Mouse (Mus musculus): ENCODE results near the gene Gal.

Gal gene

DNA sequence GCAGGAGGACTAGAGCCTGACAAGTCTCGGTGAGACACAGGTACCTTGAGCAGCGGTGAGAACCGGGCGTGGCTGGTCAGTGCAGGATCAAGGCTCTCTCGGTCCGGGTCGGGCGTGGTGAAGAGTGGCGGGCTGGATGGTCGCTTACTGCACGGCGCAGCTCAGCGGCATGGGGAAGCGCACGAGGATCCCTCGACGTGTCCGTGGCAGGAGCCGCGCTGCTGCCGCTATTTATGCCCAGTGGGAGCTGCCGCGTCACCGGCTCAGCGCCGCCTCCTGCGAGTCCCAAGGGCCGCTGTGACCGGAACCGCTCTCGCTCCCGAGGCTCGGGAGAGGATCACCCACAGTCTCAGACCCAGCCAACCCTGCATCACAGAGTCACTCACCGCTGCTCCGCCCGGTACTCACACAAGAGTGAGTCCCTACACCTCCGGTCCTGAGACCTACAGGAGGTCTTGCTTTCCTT, at the start of gene Gal:
Gene Gal, minus strand, starts transcription at position 277 of the 466 bp plus-strand sequence.
- DNase-seq (ENCODE audit: low spot score) = peak; percentile 66

DNA sequence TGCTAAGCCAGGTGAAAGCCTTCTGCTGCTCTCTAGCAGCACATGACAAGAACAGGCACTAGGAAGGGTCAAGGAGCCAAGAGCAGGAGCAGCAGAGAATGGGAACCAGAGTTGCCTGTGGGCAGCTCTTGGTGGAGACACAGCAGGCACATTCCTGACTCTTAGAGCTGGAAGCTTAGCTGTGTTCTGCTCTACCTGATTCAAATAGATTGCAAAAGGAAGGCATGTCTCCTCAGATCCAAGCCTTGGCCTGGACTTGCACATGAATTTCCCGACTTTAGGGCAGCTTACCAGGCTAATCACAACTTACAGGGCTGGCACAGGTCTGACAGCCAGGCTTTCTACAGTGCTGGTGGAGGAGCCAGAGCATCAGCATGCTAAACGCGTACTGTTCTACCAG, 45.6 kb upstream of the Gal start:
- no peak for DNase-seq (ENCODE audit: low spot score)

DNA sequence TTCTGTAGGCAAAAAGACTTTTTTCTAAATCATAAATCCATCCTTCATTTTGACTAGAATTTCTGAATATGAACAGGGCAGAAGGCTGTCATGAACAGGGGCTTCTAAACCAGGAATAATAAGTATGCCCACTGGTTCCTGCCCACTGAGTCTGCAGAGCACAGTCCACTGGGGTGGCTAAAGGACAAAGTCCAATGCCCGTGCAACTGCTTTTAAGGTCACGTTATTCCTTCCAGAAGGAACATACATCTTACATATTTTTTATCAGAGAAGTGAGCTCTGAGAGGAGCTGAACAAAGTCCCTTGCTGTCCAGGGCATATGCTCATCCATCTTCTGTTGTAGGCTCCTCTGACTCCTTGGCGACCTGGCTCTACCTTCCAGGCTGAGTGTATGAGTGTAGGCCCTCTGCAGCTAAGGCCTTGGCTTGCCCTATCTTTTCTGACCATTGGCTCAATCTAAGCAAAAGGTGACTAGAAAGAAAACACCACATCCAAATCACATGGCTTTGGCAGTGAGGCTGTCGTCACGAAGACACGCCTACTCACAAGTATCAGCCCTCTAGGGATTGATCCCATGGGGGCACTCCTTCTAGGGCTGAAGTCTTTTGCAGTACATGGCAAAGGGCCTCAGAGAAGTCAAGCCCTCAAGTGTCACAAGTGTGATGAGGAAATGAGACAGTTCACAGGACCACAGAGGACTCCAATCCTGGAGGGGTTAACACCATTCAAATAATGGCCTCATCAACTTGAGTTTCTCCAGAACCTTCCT, 44.2 kb upstream of the Gal start:
- no peak for DNase-seq (ENCODE audit: low spot score)

DNA sequence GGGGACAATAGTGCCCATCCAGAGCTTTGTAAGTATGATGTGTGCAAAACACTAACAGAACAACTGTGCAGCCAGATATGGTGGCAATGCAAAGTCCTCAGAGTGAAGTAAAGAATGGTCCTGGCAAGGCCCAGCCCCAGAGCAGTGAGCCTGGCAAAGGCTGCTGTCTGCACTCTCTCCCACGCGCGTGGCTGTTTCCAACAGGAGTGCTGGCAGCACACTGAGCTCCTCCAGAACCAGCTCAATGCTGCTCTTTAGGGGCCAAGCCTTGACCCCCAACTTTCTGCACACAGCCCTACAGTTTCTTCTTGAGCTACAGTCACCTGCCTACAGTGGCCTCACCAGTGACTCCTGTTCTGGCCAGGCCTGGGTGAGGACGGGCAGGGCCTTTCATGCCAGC, 43.4 kb upstream of the Gal start:
- no peak for DNase-seq (ENCODE audit: low spot score)

DNA sequence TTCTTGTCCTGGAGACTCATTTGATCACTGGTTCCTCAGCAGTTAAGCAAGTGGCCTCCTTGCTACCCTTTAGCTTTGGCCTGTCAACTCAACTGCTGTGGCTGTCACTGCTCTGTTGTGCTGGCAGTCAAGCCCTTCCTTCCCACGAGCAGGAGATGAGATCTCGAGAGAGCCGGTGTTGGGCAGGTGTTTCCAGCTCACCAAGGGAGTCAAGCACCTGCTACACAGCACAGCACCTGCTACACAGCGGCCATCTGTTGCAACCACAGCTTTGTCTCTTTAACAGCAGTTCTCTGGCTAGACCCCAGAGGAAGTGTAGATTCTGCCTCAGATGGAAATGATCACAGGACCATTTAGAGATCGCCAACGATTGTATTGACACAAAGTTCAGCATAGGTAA, 37.3 kb upstream of the Gal start:
- DNase-seq (ENCODE audit: low spot score) = peak; percentile 41

DNA sequence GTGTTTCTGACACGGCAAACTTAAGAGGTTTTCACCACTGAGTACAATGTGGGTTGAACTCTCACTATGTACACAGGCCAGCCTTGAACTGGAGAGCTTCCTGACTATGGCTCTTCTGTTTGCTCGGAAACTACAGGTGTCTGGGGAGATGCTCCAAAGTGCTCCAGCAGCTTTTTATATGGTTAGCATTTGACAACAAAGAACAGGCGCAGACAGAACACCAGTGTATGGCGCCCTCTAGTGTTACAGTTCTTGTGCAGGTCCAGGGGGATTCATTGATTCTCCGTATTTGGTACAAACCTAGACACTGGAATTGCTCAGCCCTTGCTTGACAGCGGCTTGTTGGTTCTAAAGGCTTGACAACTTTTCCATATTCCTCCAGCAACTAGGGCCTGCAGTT, 36.8 kb upstream of the Gal start:
- DNase-seq (ENCODE audit: low spot score) = peak; percentile 95

DNA sequence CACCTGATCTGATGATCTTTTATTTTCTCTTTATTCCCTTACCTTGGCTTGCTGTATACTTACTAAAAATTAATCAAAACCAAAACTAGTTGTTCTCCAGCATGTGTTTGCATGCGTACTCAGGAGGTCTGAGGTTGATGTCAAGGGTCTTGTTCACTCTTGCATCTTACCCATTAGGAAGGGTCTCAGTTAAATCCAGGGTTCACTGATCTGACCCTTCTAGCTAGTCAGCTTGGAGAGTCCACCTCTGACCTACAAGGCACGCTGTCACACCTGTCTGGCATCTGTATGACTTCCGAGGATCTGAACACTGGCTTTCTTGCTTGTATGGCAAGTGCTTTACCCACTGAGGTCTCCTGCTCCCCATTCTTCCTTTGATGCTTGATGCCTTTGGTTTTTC, 36.4 kb upstream of the Gal start:
- no peak for DNase-seq (ENCODE audit: low spot score)

DNA sequence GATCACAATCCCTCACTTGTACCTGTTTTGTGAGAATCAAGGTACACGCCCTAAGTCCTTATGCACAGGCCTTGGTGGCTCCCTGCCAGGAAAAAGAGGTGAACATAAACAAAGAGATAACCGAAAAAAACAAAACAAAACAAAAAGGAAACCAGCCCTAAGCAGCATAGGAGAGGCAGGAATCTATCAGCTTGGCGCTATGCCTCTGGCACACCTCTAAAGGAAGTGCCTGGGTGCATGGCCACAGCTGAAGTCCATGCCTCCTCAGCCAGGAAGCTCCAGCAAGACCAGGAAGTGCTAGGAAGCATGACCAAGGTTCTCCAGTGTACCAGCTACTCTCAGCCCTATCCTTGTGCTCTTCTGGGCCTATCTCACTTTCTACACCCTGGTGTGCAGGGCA, 34.9 kb upstream of the Gal start:
- DNase-seq (ENCODE audit: low spot score) = no peak

DNA sequence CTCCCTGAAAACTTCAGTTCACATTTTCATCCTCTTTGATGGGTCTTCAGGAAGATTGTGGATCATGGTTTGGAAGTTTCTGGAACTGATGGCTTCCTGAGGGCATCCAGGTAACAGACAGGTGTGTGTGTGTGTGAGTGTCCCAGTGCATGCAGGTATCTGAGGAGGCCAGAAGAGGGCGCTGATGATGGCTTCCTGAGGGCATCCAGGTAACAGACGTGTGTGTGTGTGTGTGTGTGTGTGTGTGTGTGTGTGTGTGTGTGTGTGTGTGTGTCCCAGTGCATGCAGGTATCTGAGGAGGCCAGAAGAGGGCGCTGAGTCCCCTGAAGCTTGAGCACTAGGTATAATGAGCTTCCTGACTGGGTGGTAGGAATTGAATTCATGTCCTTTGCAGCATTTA, 33.0 kb upstream of the Gal start:
- no peak for DNase-seq (ENCODE audit: low spot score)

DNA sequence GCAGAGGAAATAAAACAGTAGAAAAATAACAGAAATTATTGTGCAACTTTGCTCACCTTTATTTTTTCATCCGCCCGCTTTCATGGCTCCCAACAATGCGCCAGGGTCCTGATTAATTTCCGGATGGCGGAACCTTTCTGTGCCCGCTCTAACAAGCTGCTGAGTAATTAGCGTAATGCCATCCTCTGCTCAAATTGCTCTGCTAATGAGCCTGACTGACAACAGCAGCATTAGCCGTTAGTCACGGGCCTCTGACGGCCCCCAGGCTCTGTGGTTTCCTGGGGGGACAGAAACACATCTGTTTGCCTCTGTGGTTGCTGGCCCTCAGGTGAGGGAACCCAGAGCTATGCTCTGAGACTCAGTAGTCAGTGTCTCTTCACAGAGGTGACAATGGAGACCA, 26.7 kb upstream of the Gal start:
- peak; percentile 78 for DNase-seq (ENCODE audit: low spot score)

DNA sequence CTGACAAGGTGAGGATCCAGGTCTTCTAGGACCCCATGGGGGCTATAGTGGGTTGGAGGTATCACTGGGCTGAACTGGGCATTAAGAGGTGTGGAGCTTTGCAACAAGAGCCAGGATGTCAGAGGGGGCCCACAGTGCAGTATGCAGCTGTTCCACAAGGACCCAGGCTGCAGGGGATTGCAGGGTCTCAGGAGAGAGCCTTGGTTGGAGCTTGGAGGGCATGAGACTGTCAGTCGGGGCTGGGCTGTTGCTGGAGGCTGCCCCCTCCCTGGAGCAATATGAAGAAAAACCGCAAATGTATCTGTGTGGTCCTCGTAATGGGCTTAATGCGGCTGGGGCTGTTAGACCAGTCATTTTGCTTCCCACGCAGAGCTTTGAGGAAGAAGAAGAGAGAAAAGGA, 26.3 kb upstream of the Gal start:
- peak; percentile 50 for DNase-seq (ENCODE audit: low spot score)

DNA sequence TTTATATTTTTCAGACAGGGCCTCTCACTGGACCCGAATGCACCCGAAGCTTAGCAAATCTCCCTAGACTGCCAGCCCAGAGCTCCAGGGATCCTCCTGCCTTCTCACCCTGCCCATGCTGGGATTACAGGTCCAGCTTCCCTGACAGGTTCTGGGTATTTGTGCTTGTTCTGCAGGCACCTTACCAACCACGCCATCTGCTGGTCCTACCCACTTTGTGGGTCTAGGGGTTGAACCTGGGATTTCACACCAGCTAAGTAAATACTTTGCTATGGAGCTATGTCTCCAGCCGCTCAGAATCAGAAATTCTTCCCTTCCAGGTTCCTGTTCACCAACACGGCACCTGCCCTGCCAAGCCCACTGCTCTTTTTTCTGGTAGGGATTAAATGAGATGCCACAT, 23.6 kb upstream of the Gal start:
- no peak for DNase-seq (ENCODE audit: low spot score)

DNA sequence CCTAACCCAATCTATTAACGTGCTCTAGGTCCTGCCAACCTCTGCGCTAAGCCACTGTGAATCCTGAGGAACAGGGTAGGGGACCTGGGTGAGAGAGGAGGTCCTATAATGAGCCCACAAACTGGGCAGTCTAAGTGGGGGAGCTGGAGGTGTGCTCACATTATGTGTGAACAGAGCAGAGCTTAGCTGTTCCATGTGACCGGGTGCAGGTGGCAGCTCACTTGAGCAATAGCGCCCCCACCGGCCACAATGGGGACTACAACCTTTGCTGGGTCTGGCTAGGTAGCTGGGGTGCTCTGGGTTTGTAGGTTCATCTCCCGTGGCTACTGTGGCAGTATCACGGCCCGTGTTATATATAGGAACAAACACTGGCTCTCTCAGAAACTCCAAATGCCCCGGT, 22.5 kb upstream of the Gal start:
- no peak for DNase-seq (ENCODE audit: low spot score)

DNA sequence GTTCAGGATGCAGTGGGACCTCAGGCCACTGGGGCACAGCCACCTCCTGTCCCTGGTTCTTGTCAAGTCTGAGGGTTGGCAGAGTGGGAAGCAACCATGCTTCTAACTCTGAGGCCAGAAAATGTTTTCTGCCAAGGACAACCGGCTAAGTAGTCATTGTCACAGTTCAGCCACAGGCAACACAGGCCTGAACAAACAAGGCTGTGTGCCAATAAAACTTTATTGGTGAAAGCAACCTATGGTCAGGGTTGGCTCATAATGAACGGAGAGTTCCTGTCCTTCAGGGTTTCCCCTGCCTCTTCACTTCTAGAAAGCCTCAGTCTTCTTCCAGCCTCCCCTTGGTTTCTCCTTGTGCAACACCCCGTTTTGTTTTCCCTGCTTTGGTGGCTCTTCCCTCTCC, 21.5 kb upstream of the Gal start:
- no peak for DNase-seq (ENCODE audit: low spot score)

DNA sequence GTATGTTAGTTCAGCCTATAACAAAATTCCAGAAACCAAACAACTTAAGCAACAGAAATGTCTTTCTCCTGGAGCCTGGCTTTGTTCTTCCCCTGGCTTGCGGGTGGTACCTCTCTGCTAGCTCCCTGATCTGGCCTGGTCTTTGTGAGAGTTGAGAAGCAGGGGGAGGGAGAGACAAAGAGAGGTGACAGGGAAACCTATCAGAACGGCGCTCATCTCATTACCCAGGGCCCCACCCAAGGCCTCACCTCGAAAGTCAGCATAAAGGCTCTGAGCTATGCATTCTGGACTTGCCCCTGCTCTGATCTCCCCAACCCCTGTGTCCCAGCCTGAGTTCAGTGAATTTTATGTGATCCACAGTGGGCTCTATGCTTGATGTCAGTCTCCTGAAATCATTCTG, 20.3 kb upstream of the Gal start:
- DNase-seq (ENCODE audit: low spot score) = no peak

DNA sequence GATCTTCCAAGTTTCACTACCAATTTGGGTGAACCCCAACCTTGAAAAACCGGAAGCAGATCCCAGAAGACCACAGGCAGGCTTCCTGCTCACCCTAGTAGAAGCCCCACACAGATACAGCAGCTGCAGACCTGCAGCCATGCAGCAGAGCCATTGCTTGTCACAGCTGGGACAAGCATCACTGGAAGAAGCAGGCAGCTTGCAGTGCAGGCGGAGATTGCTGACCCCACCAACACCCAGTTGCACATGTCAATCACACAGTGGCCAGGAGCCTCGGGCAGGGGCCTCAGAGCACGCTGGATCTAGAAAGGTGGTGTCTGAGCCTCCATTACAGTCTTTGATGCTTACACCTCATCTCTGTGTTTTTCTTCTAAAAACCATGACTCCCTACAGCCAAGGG, 19.8 kb upstream of the Gal start:
- DNase-seq (ENCODE audit: low spot score) = no peak

DNA sequence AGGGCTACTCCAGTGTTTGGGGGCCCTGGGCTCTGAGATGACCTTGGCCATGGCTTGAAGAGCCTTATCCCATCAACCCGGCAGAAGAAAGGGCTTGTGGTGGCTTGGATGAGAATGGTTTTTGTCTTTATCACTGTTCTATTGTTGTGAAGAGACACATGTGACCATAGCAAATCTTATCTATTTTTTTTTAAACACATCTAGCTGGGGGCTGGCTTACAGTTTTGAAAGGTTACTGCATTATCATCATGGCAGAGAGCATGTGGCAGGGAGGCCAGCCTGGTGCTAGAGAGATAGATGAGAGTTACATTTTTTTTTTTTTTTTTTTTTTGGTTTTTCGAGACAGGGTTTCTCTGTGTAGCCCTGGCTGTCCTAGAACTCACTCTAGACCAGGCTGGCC, 17.6 kb upstream of the Gal start:
- no peak for DNase-seq (ENCODE audit: low spot score)

DNA sequence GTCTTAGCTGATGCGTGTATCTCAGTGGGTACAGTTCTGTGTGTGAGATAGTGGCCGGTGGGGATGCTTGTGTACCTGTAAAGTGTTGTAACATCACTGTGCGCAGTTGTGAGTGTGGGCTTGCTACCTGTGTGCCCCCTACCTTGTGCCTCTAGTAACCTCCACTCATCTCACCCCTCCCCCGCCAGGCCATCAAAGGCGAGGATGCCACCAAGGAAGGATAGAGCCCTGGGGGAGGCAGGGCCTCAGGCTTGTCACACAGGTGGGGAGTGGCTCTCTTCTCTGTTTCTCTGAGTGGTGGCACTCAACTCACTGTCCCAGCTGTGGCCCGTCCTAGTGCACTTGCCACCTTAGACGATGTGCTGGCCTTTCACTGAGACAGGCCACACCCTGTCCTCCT, 16.7 kb upstream of the Gal start:
- no peak for DNase-seq (ENCODE audit: low spot score)

DNA sequence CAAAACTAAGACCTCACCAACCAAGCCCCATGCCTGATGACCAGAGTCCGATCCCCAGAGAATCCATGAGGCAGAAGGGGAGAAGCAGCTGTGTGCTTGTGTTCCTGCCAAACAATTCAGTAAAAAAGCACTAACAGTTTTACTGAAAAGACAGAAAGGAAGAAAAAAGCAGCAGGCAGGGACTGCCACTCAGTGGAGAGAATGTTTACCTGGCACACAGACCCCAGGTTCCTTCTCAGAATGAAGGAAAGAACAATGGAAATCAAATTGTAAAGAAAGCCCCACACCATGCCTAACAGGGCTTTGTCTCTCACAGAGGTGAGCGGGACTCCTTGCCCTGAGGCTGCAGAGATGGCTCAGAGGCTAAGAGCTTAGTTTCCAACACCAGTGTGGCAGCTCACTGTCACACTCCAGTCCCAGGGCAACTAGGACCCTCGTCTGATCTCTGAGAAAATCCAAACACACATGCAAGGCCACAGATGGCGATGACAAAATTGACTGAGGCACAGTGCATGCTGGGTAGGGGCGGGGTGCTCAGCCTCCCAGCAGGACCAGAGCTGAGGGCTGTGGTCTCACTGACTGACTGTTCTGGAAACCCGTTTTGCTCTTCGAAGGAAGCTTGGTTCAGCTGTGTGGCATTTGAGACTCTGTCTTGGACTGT, 14.9 kb upstream of the Gal start:
- no peak for DNase-seq (ENCODE audit: low spot score)

DNA sequence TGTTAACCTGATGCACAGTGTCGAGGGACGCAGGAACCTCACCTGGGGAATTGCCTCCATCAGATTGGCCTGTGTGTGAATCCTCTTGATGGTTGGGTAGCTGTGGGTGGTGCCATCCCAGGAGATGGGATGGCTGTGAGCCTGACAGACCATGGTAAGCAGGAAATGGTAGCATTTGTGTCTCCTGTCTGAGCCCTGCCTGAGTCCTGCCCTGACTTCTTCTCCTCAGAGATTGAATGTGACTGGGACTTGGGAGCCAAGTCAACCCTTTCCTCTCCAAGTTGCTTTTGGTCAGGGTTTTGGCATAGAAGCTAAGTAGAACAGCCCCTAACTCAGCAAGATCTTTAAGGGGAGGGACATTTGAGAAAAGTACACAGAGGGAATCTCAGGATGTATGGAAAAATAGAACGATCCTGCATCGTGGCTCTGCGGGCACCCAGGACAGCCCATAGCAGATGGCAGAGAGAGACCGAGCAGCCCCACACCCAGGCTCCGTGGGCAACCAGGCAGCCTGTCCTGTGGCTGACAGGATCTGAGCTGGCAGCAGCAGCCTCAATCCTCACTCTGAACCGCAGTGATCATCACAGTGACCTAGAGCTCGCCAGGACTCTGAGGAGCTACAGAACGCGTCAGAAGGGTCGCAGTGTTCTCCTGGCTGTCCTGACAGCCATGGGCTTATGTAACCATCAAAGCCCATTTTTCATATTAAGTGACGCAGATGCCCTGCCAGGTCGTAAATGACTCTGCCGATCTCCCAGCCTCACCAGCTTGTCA, 13.9 kb upstream of the Gal start:
- DNase-seq (ENCODE audit: low spot score) = no peak

DNA sequence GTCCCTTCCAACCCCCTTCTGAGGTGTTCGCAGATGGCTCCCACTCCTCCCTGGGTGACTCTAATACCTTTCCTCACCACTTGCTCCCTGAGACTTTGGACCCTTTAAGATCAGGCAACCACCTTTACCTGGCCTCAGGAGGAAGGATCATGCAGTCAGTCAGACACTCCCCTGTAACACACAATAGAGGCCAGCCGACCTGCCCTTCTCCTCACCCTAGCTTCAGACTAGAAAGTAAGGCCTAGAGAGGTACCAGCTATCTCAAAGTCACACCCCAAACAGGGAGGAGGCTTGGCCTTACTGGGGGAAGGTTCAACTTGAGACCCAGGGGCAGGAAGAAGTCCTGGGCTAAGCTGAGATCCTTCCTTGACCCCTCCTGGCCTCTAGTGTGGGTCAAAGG, 9.9 kb upstream of the Gal start:
- no peak for DNase-seq (ENCODE audit: low spot score)

DNA sequence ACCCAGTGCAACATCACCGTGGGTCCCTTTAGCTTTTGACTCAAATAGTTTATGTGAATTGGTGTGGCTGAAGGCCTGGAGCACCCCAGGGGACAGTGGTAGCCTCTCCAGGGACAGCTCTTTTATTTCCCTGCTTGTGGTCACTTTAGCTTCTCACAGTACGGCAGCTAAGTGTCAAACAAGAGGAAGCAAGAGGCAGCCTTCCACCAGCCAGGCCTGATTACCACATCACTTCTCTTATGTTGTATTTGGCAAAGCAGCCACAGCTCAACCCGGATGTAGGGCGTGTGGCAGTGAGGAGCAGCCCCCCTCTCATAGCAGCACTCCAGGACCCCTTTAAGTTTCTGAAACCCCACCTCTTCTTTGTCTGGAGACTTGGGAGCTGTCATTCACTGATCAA, 8.6 kb upstream of the Gal start:
- no peak for DNase-seq (ENCODE audit: low spot score)

DNA sequence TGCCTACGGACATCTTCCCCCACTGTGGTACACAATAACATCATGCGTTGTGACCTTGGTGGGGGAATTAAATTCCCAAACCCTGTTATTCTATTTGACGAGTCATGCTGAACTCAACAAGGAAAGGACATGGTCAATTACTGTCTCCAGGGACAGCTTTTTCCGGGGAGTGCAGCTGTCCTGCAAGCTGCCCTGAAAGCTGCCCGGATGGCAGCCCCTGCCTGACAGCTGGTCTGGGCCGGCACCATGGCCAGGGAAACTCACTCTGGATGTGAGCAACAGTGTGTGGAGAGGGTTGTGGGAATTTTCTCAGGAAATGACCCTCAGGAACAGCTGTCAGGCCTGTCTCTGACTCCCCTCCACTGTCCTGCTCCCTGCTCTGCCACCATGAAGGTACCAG, 8.1 kb upstream of the Gal start:
- peak; percentile 55 for DNase-seq (ENCODE audit: low spot score)
